Mouse (Mus musculus): ENCODE measurements around the gene Rnf216. TPM values are rescaled to one million over a fixed set of nuclear protein-coding genes. Genes with fewer than 3 reads are reported as not detected.

The Rnf216 gene
- polyA plus RNA-seq, 1 experiment from 2014 or later, result 49.5 TPM

DNA sequence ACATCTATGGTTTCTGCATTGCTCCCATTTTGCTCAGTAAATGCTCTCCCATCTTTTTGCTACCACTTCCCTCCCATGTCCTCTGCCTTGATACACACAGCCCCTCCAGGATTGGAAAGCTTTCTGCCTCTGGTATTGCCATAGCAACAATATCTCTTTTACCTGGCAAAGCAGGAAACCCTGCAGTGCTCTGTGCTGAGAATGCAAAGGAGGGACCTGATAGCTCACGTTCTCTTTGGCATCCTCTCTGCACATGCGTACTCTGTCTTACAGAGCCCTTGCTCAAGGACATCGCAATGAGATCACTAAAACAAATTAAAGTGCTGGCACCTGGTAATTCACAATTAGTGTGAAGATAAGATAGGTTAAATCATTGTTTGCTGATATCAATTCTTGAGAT is 51.3 kb downstream of the Rnf216 start:
- ATAC-seq (ENCODE audit: low FRiP score), result no peak
- H3K27me3 ChIP-seq (ENCODE audit: control insufficient read depth, insufficient read depth, low read length), result no peaks in the 10 kb centered on the region
- H3K36me3 ChIP-seq (ENCODE audit: control insufficient read depth, insufficient read depth, low read length), result peaks cover 2% of the 10 kb centered on the region; the same call in 1 of the 2 replicates
- H3K4me2 ChIP-seq (replicated peaks; ENCODE audit: low read depth, low read length), result no peak overlapping the region
- H3K4me1 ChIP-seq (replicated peaks; ENCODE audit: control insufficient read depth, insufficient read depth, low read length), result no peaks in the 10 kb centered on the region
- 62% methylated on average over 3 of the region's 3 CpGs for WGBS
- no peak overlapping the region for H3K27ac ChIP-seq (ENCODE audit: low read depth, low read length)
- no peak overlapping the region for H3K9ac ChIP-seq (ENCODE audit: low read depth, low read length)
- H3K4me3 ChIP-seq (ENCODE audit: low read depth, low read length), result no peak overlapping the region
- no peaks in the 10 kb centered on the region for H3K9me3 ChIP-seq (ENCODE audit: control insufficient read depth, low read length)
- DNase-seq (ENCODE audit: low spot score), result no peak

DNA sequence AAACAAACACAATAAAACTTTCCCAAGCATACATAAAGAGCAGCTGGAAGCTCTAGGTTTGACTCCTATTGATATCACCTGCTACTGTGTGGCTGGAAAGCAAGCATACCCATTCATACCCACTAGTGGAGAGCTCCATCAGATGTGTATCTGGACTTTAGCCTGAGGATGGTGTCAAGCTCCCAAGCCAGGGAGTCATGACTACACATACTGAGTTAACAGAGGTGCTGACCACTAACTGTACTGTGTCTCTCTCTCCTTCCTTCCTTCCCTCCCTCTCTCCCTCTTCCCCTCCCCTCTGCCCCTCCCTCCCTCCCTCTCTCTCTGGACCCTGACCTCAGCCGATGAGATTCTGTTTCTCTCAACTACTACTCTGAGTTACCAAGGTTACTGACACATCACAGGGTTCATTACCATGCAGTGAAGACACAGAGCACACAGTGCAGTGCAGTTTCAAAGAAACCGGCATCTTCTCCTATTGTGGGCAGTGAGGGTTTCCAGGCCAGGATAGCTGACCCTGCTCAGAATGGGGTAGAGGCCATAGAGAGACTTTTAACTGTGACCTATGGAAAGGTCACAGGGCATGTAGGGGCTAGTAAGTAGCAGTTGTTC is 51.9 kb downstream of the Rnf216 start:
- no peaks in the 10 kb centered on the region for H3K4me1 ChIP-seq (replicated peaks; ENCODE audit: control insufficient read depth, insufficient read depth, low read length)
- no peak for ATAC-seq (ENCODE audit: low FRiP score)
- no peak overlapping the region for H3K4me3 ChIP-seq (ENCODE audit: low read depth, low read length)
- H3K9me3 ChIP-seq (ENCODE audit: control insufficient read depth, low read length), result no peaks in the 10 kb centered on the region
- H3K4me2 ChIP-seq (replicated peaks; ENCODE audit: low read depth, low read length), result no peak overlapping the region
- no peak for DNase-seq (ENCODE audit: low spot score)
- H3K27ac ChIP-seq (ENCODE audit: low read depth, low read length), result no peak overlapping the region
- H3K9ac ChIP-seq (ENCODE audit: low read depth, low read length), result no peak overlapping the region
- no peaks in the 10 kb centered on the region for H3K27me3 ChIP-seq (ENCODE audit: control insufficient read depth, insufficient read depth, low read length)
- 26% methylated on average over 2 of the region's 2 CpGs for WGBS
- peaks cover 2% of the 10 kb centered on the region; the same call in 1 of the 2 replicates for H3K36me3 ChIP-seq (ENCODE audit: control insufficient read depth, insufficient read depth, low read length)

DNA sequence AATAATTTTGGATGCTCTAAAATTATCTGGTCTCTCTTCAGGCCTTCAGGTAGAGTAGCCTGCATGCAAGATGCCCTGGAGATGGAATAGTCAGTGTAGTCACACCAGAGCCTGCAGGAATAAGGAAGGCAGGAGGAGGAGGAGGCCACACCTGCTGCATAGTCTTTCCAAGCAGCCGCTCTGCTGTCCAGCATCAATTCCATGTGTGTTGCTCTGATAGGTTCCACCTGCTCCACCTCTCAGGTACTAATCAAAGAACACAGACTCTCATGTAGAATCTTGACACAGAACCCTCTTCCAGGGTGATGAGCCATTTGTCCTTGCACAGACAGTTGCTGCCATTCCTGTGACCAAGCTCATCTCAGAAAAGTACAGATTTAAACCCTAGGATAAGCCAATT is 52.8 kb downstream of the Rnf216 start:
- H3K36me3 ChIP-seq (ENCODE audit: control insufficient read depth, insufficient read depth, low read length), result peaks cover 2% of the 10 kb centered on the region; the same call in 1 of the 2 replicates
- H3K27ac ChIP-seq (ENCODE audit: low read depth, low read length), result no peak overlapping the region
- H3K9ac ChIP-seq (ENCODE audit: low read depth, low read length), result no peak overlapping the region
- H3K9me3 ChIP-seq (ENCODE audit: control insufficient read depth, low read length), result no peaks in the 10 kb centered on the region
- H3K4me2 ChIP-seq (replicated peaks; ENCODE audit: low read depth, low read length), result no peak overlapping the region
- 87% methylated on average over 1 of the region's 1 CpGs for WGBS
- no peaks in the 10 kb centered on the region for H3K27me3 ChIP-seq (ENCODE audit: control insufficient read depth, insufficient read depth, low read length)
- no peak overlapping the region for H3K4me3 ChIP-seq (ENCODE audit: low read depth, low read length)
- ATAC-seq (ENCODE audit: low FRiP score), result no peak
- no peak for DNase-seq (ENCODE audit: low spot score)
- H3K4me1 ChIP-seq (replicated peaks; ENCODE audit: control insufficient read depth, insufficient read depth, low read length), result no peaks in the 10 kb centered on the region

DNA sequence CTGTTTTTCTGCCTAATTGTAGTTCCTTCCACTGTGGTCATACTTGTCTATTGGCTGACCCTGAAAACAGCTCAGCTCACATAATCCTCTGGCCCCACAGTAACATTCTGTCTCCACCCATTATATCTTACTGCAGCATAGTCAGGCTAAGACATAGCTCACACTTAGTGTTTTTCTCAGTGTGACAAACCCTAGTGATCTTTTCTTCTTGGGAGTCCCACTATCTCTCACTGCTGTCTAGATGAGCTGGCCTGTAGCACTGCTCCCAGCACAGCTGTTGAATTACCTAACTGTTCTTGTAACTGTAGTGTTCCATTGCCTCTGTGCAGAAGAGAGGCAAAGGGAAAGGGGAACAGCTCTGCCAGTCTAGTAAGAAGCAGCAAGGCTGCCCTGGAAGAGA is 53.6 kb downstream of the Rnf216 start:
- H3K9ac ChIP-seq (ENCODE audit: low read depth, low read length), result no peak overlapping the region
- no peak overlapping the region for H3K27ac ChIP-seq (ENCODE audit: low read depth, low read length)
- H3K36me3 ChIP-seq (ENCODE audit: control insufficient read depth, insufficient read depth, low read length), result no peaks in the 10 kb centered on the region; the same call in 1 of the 2 replicates
- no peaks in the 10 kb centered on the region for H3K9me3 ChIP-seq (ENCODE audit: control insufficient read depth, low read length)
- H3K4me1 ChIP-seq (replicated peaks; ENCODE audit: control insufficient read depth, insufficient read depth, low read length), result no peaks in the 10 kb centered on the region
- H3K4me2 ChIP-seq (replicated peaks; ENCODE audit: low read depth, low read length), result no peak overlapping the region
- no peak overlapping the region for H3K4me3 ChIP-seq (ENCODE audit: low read depth, low read length)
- no peak for ATAC-seq (ENCODE audit: low FRiP score)
- H3K27me3 ChIP-seq (ENCODE audit: control insufficient read depth, insufficient read depth, low read length), result no peaks in the 10 kb centered on the region
- DNase-seq (ENCODE audit: low spot score), result no peak

DNA sequence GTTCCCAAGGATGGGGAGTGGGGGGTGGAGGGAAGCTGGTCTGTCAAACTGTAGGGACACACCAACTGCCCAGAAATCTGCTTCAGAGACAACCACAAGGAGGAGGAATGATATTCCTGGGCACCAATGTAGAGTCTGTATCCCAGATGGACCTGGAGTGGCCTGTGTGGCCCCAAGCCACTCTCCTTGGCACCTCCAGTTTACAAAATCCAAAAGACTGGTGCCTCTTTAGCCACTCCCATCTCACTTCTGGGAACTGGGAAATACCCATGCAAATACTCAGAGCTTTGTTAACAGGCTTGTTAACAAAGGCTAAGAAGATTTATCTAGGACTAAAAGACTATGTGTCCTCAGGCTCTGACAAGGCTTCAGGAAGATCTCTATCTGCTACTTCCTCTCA is 54.1 kb downstream of the Rnf216 start:
- DNase-seq (ENCODE audit: low spot score) (no peak), ATAC-seq (ENCODE audit: low FRiP score) (no peak)
- Histone ChIP-seq H3K4me2 (replicated peaks; ENCODE audit: low read depth, low read length) (no peak overlapping the region), H3K9me3 (ENCODE audit: control insufficient read depth, low read length) (no peaks in the 10 kb centered on the region), H3K9ac (ENCODE audit: low read depth, low read length) (no peak overlapping the region), H3K36me3 (ENCODE audit: control insufficient read depth, insufficient read depth, low read length) (no peaks in the 10 kb centered on the region; the same call in 1 of the 2 replicates), H3K27me3 (ENCODE audit: control insufficient read depth, insufficient read depth, low read length) (no peaks in the 10 kb centered on the region), H3K4me1 (replicated peaks; ENCODE audit: control insufficient read depth, insufficient read depth, low read length) (no peaks in the 10 kb centered on the region), H3K27ac (ENCODE audit: low read depth, low read length) (no peak overlapping the region; the same call in 1 of the 2 replicates), H3K4me3 (ENCODE audit: low read depth, low read length) (no peak overlapping the region)

DNA sequence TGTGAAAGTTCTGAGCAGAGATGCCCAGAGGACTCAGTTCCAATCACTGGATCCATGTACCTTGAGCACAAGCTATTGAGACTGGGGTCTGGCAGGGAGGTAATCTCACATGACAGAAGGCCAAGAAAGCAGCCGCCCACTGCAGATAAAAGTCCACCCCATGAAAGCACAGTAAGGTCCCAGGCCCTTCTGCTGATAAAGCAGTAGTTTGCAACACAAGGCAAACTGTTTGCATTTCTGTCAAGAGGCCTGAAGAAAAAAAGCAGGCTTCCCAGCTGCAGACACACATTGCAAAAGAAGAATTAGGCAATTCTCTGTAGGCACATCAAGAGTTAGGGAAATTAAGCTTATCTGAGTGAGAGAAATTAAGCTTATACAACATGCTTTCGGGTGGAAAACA is 54.6 kb downstream of the Rnf216 start:
- Histone ChIP-seq H3K4me3 (ENCODE audit: low read depth, low read length) (no peak overlapping the region), H3K4me1 (replicated peaks; ENCODE audit: control insufficient read depth, insufficient read depth, low read length) (no peaks in the 10 kb centered on the region), H3K9ac (ENCODE audit: low read depth, low read length) (no peak overlapping the region), H3K9me3 (ENCODE audit: control insufficient read depth, low read length) (no peaks in the 10 kb centered on the region), H3K36me3 (ENCODE audit: control insufficient read depth, insufficient read depth, low read length) (no peaks in the 10 kb centered on the region; the same call in 1 of the 2 replicates), H3K27me3 (ENCODE audit: control insufficient read depth, insufficient read depth, low read length) (no peaks in the 10 kb centered on the region), H3K27ac (ENCODE audit: low read depth, low read length) (no peak overlapping the region), H3K4me2 (replicated peaks; ENCODE audit: low read depth, low read length) (no peak overlapping the region)
- WGBS, result 64% methylated on average over 2 of the region's 2 CpGs
- ATAC-seq (ENCODE audit: low FRiP score) (no peak), DNase-seq (ENCODE audit: low spot score) (no peak)

DNA sequence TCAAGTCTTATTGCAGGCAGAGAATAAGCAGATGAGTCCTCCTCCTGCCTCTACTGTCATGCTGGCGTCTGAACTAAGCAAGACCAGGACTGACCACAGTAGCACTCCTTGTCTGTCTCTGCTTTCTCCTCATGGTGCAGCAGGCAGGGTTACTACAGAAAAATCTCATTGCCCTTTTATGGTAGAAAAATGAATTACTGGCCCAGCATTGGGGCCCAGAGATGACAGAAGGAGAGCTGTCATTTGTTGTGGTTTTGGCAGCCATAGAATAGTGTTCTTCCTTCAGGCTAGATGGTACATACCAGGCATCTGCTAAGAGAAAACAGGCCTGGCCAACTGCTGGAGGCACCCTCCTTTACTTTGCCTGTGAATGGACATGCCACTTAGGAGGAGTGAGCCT is 55.0 kb downstream of the Rnf216 start:
- 86% methylated on average over 1 of the region's 1 CpGs for WGBS
- Histone ChIP-seq H3K27ac (ENCODE audit: low read depth, low read length) (no peak overlapping the region), H3K4me2 (replicated peaks; ENCODE audit: low read depth, low read length) (no peak overlapping the region), H3K9me3 (ENCODE audit: control insufficient read depth, low read length) (no peaks in the 10 kb centered on the region), H3K9ac (ENCODE audit: low read depth, low read length) (no peak overlapping the region), H3K4me1 (replicated peaks; ENCODE audit: control insufficient read depth, insufficient read depth, low read length) (no peaks in the 10 kb centered on the region), H3K27me3 (ENCODE audit: control insufficient read depth, insufficient read depth, low read length) (no peaks in the 10 kb centered on the region), H3K36me3 (ENCODE audit: control insufficient read depth, insufficient read depth, low read length) (no peaks in the 10 kb centered on the region; the same call in 1 of the 2 replicates), H3K4me3 (ENCODE audit: low read depth, low read length) (no peak overlapping the region)
- ATAC-seq (ENCODE audit: low FRiP score) (no peak), DNase-seq (ENCODE audit: low spot score) (no peak)

DNA sequence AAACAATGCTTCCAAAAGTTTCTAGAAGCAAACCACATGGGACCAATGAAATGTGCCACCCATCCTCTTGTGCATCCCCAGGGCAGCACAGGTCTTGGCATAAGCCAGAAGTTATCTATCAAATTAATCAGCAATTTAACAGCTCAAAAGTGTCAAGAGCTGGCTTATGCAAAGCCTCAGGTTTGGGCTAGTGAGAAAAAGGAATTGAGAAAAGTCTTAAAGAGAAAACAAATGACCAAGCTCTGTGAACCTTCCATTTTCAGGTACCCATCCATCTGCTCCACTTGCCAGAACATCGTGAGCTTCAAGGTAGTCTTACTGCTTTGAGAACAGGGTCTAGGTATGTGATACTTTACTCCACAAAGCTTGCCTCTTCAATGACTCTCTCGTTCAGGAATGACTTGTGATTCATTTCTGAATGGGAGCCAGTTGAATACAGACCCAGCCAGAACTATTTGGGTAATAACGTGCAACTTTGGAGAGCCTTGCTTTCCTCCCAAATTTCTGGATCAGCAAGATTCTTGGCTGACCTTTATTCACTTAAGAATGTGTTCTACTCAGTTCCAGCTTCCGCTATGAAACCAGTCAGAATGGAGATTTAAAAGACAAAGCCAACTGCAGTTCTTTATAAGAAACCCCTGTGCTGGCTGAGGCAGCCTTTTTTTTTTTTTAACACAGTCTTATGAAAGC is 56.5 kb downstream of the Rnf216 start:
- DNase-seq (ENCODE audit: low spot score), result no peak
- Histone ChIP-seq H3K36me3 (ENCODE audit: control insufficient read depth, insufficient read depth, low read length) (no peaks in the 10 kb centered on the region; the same call in 1 of the 2 replicates), H3K9ac (ENCODE audit: low read depth, low read length) (no peak overlapping the region), H3K27ac (ENCODE audit: low read depth, low read length) (no peak overlapping the region), H3K4me3 (ENCODE audit: low read depth, low read length) (no peak overlapping the region), H3K9me3 (ENCODE audit: control insufficient read depth, low read length) (no peaks in the 10 kb centered on the region), H3K27me3 (ENCODE audit: control insufficient read depth, insufficient read depth, low read length) (no peaks in the 10 kb centered on the region), H3K4me2 (replicated peaks; ENCODE audit: low read depth, low read length) (no peak overlapping the region), H3K4me1 (replicated peaks; ENCODE audit: control insufficient read depth, insufficient read depth, low read length) (no peaks in the 10 kb centered on the region)
- no peak for ATAC-seq (ENCODE audit: low FRiP score)
- 90% methylated on average over 4 of the region's 4 CpGs for WGBS

DNA sequence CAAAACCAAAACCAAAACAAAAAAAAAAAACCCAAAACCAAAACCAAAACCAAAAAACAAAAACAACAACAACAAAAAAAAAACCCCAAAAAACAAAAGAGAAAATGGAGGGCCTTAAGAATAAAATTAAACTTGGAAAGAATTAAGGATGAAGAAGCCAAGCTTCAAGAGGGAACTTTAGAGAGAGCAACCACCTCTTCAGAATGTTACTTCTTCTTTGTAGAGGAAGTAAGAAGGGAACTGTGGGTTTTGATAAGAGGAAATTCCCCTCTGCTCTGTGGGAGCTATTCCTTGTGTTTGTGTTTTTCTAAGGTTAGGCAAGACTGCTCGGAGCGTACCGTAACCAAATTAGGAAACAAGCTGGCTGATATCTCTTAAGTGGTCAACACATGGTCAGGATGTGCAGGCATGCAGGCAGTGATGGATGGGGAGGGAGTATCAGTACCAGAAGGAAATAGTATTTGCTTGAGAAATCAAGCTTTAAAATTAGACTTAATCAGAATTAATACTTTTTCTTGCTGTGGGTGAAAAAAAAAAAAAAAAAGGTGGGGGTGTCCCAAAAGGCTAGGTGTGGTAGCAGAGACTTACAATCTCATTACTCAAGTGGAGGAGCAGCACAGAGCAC is 57.2 kb downstream of the Rnf216 start:
- H3K9me3 ChIP-seq (ENCODE audit: control insufficient read depth, low read length), result no peaks in the 10 kb centered on the region
- H3K27ac ChIP-seq (ENCODE audit: low read depth, low read length), result no peak overlapping the region
- no peak overlapping the region for H3K4me2 ChIP-seq (replicated peaks; ENCODE audit: low read depth, low read length)
- no peaks in the 10 kb centered on the region; the same call in 1 of the 2 replicates for H3K36me3 ChIP-seq (ENCODE audit: control insufficient read depth, insufficient read depth, low read length)
- H3K4me3 ChIP-seq (ENCODE audit: low read depth, low read length), result no peak overlapping the region
- H3K4me1 ChIP-seq (replicated peaks; ENCODE audit: control insufficient read depth, insufficient read depth, low read length), result no peaks in the 10 kb centered on the region
- DNase-seq (ENCODE audit: low spot score) (no peak), ATAC-seq (ENCODE audit: low FRiP score) (no peak)
- H3K9ac ChIP-seq (ENCODE audit: low read depth, low read length), result no peak overlapping the region
- WGBS, result 72% methylated on average over 3 of the region's 3 CpGs
- no peaks in the 10 kb centered on the region for H3K27me3 ChIP-seq (ENCODE audit: control insufficient read depth, insufficient read depth, low read length)

Measured in hindbrain, embryonic 11.5 days (tissue).